Mouse (Mus musculus): ENCODE data around the gene Cd68. TPM values are rescaled to one million over a fixed set of nuclear protein-coding genes. Genes with fewer than 3 reads are reported as not detected.

The Cd68 gene
- polyA plus RNA-seq, 1 experiment from 2014 or later, result 12.5 TPM

- ATAC-seq (ENCODE audit: insufficient number of reproducible peaks, insufficient read depth, low FRiP score, low read depth), result no peak; the same call in 1 of the 2 replicates
- Histone ChIP-seq H3K4me3 (ENCODE audit: low read depth, low read length) (peak overlapping the region; percentile 73), H3K9me3 (ENCODE audit: control insufficient read depth, low read depth, low read length) (no peaks in the 10 kb centered on the region), H3K4me2 (replicated peaks; ENCODE audit: low read depth, low read length) (peak overlapping the region; percentile 86), H3K36me3 (ENCODE audit: control insufficient read depth, insufficient read depth, low read length) (peaks cover 16% of the 10 kb centered on the region), H3K4me1 (ENCODE audit: control insufficient read depth, insufficient read depth, low read length) (peaks cover 27% of the 10 kb centered on the region), H3K9ac (replicated peaks; ENCODE audit: low read depth, low read length) (peak overlapping the region; percentile 82), H3K27me3 (ENCODE audit: control insufficient read depth, insufficient read depth, low read length) (no peaks in the 10 kb centered on the region), H3K27ac (ENCODE audit: low read length) (peak overlapping the region; percentile 95)
- 23% methylated on average over 24 of the region's 24 CpGs for WGBS
Measured at GRCm38 (mm10) chr11:69682209-69682839, 16.4 kb upstream of the Cd68 start.

- WGBS, result under 1% methylated on average over 78 of the region's 80 CpGs
- peak within 1 kb of the TSS; percentile 82 for H3K9ac ChIP-seq (replicated peaks; ENCODE audit: low read depth, low read length)
- peak within 1 kb of the TSS; percentile 73 for H3K4me3 ChIP-seq (ENCODE audit: low read depth, low read length)
- peak within 1 kb of the TSS; percentile 86 for H3K4me2 ChIP-seq (replicated peaks; ENCODE audit: low read depth, low read length)
- ATAC-seq (ENCODE audit: insufficient number of reproducible peaks, insufficient read depth, low FRiP score, low read depth), result peak; percentile 96
- H3K9me3 ChIP-seq (ENCODE audit: control insufficient read depth, low read depth, low read length), result no peaks in the 10 kb centered on the region
- peaks cover 23% of the 10 kb centered on the region for H3K36me3 ChIP-seq (ENCODE audit: control insufficient read depth, insufficient read depth, low read length)
- H3K4me1 ChIP-seq (ENCODE audit: control insufficient read depth, insufficient read depth, low read length), result peaks cover 23% of the 10 kb centered on the region
- H3K27ac ChIP-seq (ENCODE audit: low read length), result peak within 1 kb of the TSS; percentile 95
- H3K27me3 ChIP-seq (ENCODE audit: control insufficient read depth, insufficient read depth, low read length), result no peaks in the 10 kb centered on the region
Measured at GRCm38 (mm10) chr11:69681314-69682208, 15.6 kb upstream of the Cd68 start, which contains the start of gene Senp3. Senp3 (minus strand) TSS chr11:69682084.

DNA sequence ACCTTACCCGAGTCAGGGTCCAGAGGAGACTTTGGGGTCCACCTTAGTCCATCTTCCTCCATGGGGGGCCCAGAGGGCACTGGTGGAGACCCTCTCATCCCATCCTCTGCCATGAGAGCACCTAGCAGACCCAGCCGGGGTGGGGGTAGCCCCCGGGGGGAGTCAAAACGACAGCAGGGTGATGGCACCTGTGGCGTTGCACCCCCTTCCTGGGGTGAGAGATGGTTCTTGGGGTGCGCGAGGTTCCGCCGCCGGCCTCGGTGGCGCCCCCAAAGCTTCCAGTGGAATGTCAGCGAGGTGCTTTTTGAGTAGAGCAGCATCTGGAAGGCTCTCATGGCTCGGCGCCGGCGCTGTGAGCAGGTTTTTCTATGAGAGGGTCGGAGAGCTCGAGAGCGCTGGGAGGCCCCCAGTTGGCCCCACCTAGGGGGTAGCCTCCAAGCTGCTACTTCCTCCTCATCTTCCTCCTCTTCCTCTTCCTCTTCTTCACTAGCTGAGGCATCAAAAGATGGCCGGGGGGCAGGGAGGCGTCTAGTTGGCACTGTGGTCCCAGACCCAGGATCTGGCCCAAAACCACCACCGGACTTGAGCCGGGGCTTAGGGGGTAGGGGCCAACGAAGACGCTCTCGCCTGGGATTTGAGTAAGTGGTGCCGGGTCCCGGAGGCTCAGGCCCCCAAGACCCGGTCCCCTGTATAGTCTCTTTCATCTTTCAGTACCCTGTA, 14.3 kb upstream of the Cd68 start:
- peaks cover 16% of the 10 kb centered on the region for H3K4me1 ChIP-seq (ENCODE audit: control insufficient read depth, insufficient read depth, low read length)
- peak overlapping the region; percentile 73; the same call in 1 of the 2 replicates for H3K4me3 ChIP-seq (ENCODE audit: low read depth, low read length)
- 91% methylated on average over 30 of the region's 30 CpGs for WGBS
- no peak for ATAC-seq (ENCODE audit: insufficient number of reproducible peaks, insufficient read depth, low FRiP score, low read depth)
- H3K4me2 ChIP-seq (replicated peaks; ENCODE audit: low read depth, low read length), result peak overlapping the region; percentile 86
- no peaks in the 10 kb centered on the region for H3K9me3 ChIP-seq (ENCODE audit: control insufficient read depth, low read depth, low read length)
- peaks cover 35% of the 10 kb centered on the region for H3K36me3 ChIP-seq (ENCODE audit: control insufficient read depth, insufficient read depth, low read length)
- H3K9ac ChIP-seq (replicated peaks; ENCODE audit: low read depth, low read length), result no peak overlapping the region
- no peaks in the 10 kb centered on the region for H3K27me3 ChIP-seq (ENCODE audit: control insufficient read depth, insufficient read depth, low read length)
- H3K27ac ChIP-seq (ENCODE audit: low read length), result no peak overlapping the region

- H3K9me3 ChIP-seq (ENCODE audit: control insufficient read depth, low read depth, low read length), result no peaks in the 10 kb centered on the region
- H3K27ac ChIP-seq (ENCODE audit: low read length), result no peak overlapping the region
- no peaks in the 10 kb centered on the region for H3K27me3 ChIP-seq (ENCODE audit: control insufficient read depth, insufficient read depth, low read length)
- no peak for ATAC-seq (ENCODE audit: insufficient number of reproducible peaks, insufficient read depth, low FRiP score, low read depth)
- no peak overlapping the region for H3K9ac ChIP-seq (replicated peaks; ENCODE audit: low read depth, low read length)
- WGBS, result 81% methylated on average over 2 of the region's 2 CpGs
- peaks cover 16% of the 10 kb centered on the region for H3K4me1 ChIP-seq (ENCODE audit: control insufficient read depth, insufficient read depth, low read length)
- H3K4me2 ChIP-seq (replicated peaks; ENCODE audit: low read depth, low read length), result no peak overlapping the region
- no peak overlapping the region for H3K4me3 ChIP-seq (ENCODE audit: low read depth, low read length)
- peaks cover 45% of the 10 kb centered on the region for H3K36me3 ChIP-seq (ENCODE audit: control insufficient read depth, insufficient read depth, low read length)
Measured at GRCm38 (mm10) chr11:69679144-69679543, 13.2 kb upstream of the Cd68 start.

DNA sequence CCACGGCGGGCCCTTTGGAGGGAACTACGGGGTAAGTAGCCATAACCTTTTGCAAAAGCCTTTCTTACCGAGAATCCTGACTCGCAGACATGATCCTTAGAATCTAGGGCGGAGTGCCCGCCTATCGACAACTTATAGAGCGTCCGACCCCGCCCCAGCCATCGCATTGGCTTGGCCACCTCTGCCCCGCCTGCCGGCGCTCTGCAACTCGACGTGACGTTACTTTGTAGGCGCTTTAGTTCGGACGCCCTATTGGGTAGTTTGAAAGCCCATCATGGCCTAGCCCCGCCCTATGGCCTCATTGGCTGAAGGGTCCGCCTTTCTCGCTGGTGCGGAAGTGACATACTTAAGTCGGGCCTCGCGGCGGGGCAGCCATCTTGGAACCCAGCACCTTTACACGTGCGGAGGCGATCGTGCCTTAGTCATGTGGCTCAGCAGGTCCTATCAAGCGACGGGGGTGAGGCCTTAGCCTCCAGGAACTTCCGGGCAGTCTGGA, 6.3 kb upstream of the Cd68 start, which contains the start of gene Eif4a1:
Gene Eif4a1 (minus strand): TSS at position 213 of the 496 bp plus-strand sequence.
- no peaks in the 10 kb centered on the region for H3K9me3 ChIP-seq (ENCODE audit: control insufficient read depth, low read depth, low read length)
- H3K4me2 ChIP-seq (replicated peaks; ENCODE audit: low read depth, low read length), result peak within 1 kb of the TSS; percentile 97
- WGBS, result under 1% methylated on average over 36 of the region's 36 CpGs
- peak within 1 kb of the TSS; percentile 99 for H3K27ac ChIP-seq (ENCODE audit: low read length)
- peak within 1 kb of the TSS; percentile 99 for H3K9ac ChIP-seq (replicated peaks; ENCODE audit: low read depth, low read length)
- no peaks in the 10 kb centered on the region for H3K27me3 ChIP-seq (ENCODE audit: control insufficient read depth, insufficient read depth, low read length)
- peak; percentile 98 for ATAC-seq (ENCODE audit: insufficient number of reproducible peaks, insufficient read depth, low FRiP score, low read depth)
- H3K4me3 ChIP-seq (ENCODE audit: low read depth, low read length), result peak within 1 kb of the TSS; percentile 100
- peaks cover 14% of the 10 kb centered on the region; the same call in 1 of the 2 replicates for H3K4me1 ChIP-seq (ENCODE audit: control insufficient read depth, insufficient read depth, low read length)
- peaks cover 72% of the 10 kb centered on the region for H3K36me3 ChIP-seq (ENCODE audit: control insufficient read depth, insufficient read depth, low read length)

- H3K9ac ChIP-seq (replicated peaks; ENCODE audit: low read depth, low read length), result peak overlapping the region; percentile 99
- H3K36me3 ChIP-seq (ENCODE audit: control insufficient read depth, insufficient read depth, low read length), result peaks cover 68% of the 10 kb centered on the region
- peak overlapping the region; percentile 99 for H3K27ac ChIP-seq (ENCODE audit: low read length)
- WGBS, result under 1% methylated on average over 43 of the region's 43 CpGs
- peaks cover 14% of the 10 kb centered on the region; the same call in 1 of the 2 replicates for H3K4me1 ChIP-seq (ENCODE audit: control insufficient read depth, insufficient read depth, low read length)
- H3K4me2 ChIP-seq (replicated peaks; ENCODE audit: low read depth, low read length), result peak overlapping the region; percentile 97; the same call in 1 of the 2 replicates
- ATAC-seq (ENCODE audit: insufficient number of reproducible peaks, insufficient read depth, low FRiP score, low read depth), result peak; percentile 4
- no peaks in the 10 kb centered on the region for H3K9me3 ChIP-seq (ENCODE audit: control insufficient read depth, low read depth, low read length)
- H3K4me3 ChIP-seq (ENCODE audit: low read depth, low read length), result peak overlapping the region; percentile 100
- H3K27me3 ChIP-seq (ENCODE audit: control insufficient read depth, insufficient read depth, low read length), result no peaks in the 10 kb centered on the region
Measured at GRCm38 (mm10) chr11:69671726-69672124, 5.8 kb upstream of the Cd68 start.

DNA sequence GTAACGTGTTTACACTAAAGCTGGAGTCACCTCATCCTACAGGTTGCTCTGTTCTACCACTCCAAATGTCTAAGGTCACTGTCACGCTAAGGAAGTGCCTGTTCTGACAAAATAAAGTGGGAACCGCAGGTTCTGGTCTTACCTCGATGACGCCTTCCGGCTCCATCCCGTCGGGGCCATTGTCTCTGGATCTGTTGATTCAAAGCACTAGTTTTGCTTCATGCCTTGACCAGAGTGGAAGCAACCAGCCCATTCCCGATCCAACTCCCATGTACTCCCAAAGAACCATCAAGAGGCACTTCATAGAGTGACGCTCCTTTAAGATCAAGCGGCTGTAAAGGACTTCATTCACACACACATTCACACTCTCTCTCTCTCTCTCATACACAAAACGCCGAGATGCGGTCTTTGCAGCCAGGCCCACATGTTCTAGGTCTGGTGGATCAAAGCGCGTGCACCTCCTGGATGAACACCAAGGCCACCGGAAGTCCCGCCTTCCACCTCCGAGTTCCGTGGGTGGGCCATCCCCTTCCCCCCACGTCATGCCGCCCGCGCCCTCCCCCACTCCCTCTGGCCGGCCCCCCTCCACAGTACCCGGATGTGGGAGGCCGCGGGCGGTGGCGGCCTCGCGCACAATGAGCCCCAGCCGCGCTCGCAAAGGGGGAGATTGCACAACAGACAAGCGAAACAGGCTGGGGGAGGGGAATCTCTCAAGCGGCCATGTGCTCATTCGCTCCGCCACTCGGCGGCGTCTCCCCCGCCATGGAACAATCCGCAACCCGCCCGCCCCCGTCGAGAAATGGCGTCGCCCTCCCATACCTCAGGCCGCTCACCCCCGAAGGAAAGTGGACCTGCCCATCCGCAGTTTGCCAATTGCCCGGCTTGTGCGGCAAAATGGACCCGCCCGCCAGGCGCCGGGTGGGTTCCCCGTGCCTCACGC, 5.1 kb upstream of the Cd68 start:
- peaks cover 68% of the 10 kb centered on the region for H3K36me3 ChIP-seq (ENCODE audit: control insufficient read depth, insufficient read depth, low read length)
- peak overlapping the region; percentile 99 for H3K9ac ChIP-seq (replicated peaks; ENCODE audit: low read depth, low read length)
- peak overlapping the region; percentile 97 for H3K4me2 ChIP-seq (replicated peaks; ENCODE audit: low read depth, low read length)
- H3K27me3 ChIP-seq (ENCODE audit: control insufficient read depth, insufficient read depth, low read length), result no peaks in the 10 kb centered on the region
- 1% methylated on average over 59 of the region's 61 CpGs for WGBS
- no peaks in the 10 kb centered on the region for H3K9me3 ChIP-seq (ENCODE audit: control insufficient read depth, low read depth, low read length)
- peak; percentile 72 for ATAC-seq (ENCODE audit: insufficient number of reproducible peaks, insufficient read depth, low FRiP score, low read depth)
- H3K4me3 ChIP-seq (ENCODE audit: low read depth, low read length), result peak overlapping the region; percentile 100
- H3K27ac ChIP-seq (ENCODE audit: low read length), result peak overlapping the region; percentile 99
- peaks cover 14% of the 10 kb centered on the region; the same call in 1 of the 2 replicates for H3K4me1 ChIP-seq (ENCODE audit: control insufficient read depth, insufficient read depth, low read length)

Measured in stomach, embryonic 14.5 days (tissue).